ENCODE assay signal across 9 mouse cellular contexts in genomic region chr8:89785011-89785410, GRCm38 (mm10).
DNase-seq lines count a peak whose midpoint lies in the region; ATAC-seq and TF ChIP-seq lines count a peak whose summit lies in the region.
"Had no signal": no experiment of that assay in that cellular context is flagged by ENCODE, and none has a peak within 500 bp of the region (broad histone marks: within the 10 kb centered on the region; RNA-seq: fewer than 3 reads in every experiment).

No protein-coding gene starts in this region.

- peak; percentile 61; the same call in 1 of the 2 replicates for ATAC-seq in kidney, postnatal 0 days (replicated peaks; ENCODE audit: low FRiP score, low read depth)
- peak; percentile 44; the same call in 1 of the 2 replicates for ATAC-seq in limb, embryonic 14.5 days (ENCODE audit: low FRiP score, low read depth)
- ATAC-seq in neural tube, embryonic 14.5 days (ENCODE audit: low read depth), result peak; percentile 63; the same call in 1 of the 2 replicates

- H3K4me3 ChIP-seq in kidney, postnatal 0 days (replicated peaks; ENCODE audit: low read depth, low read length), result no peak overlapping the region
- H3K4me3 ChIP-seq in limb, embryonic 14.5 days (replicated peaks; ENCODE audit: low read length), result no peak overlapping the region
- H3K4me3 ChIP-seq in neural tube, embryonic 14.5 days (ENCODE audit: low read depth, low read length), result no peak overlapping the region
- H3K4me3 ChIP-seq: erythroblast, embryonic 14.5 days had no signal

- 0 out of 2 replicates have a peak, but pooled peaks cover 5% of the 10 kb centered on the region for H3K4me1 ChIP-seq in kidney, postnatal 0 days (replicated peaks; ENCODE audit: insufficient read depth, low read length)
- H3K4me1 ChIP-seq in limb, embryonic 14.5 days (ENCODE audit: control insufficient read depth, insufficient read depth, low read length), result peaks cover 4% of the 10 kb centered on the region
- H3K4me1 ChIP-seq in neural tube, embryonic 14.5 days (ENCODE audit: control insufficient read depth, insufficient read depth, low read length), result peaks cover 9% of the 10 kb centered on the region; the same call in 1 of the 2 replicates

- WGBS in kidney, postnatal 0 days, result 12% methylated on average over 7 of the region's 7 CpGs
- 11% methylated on average over 7 of the region's 7 CpGs for WGBS in limb, embryonic 14.5 days
- 15% methylated on average over 7 of the region's 7 CpGs for WGBS in neural tube, embryonic 14.5 days

- no peak for TF ChIP-seq POLR2A in limb, embryonic 14.5 days (IDR thresholded peaks at IDR 0.05; ENCODE audit: borderline replicate concordance, extremely low read depth, insufficient read depth, insufficient read length)

- H3K4me2 ChIP-seq in kidney, postnatal 0 days (ENCODE audit: low read length), result no peak overlapping the region
- H3K4me2 ChIP-seq in limb, embryonic 14.5 days (replicated peaks; ENCODE audit: low read depth, low read length, severe bottlenecking), result no peak overlapping the region
- H3K4me2 ChIP-seq in neural tube, embryonic 14.5 days (ENCODE audit: low read depth, low read length), result no peak overlapping the region

- H3K36me3 ChIP-seq in kidney, postnatal 0 days (ENCODE audit: insufficient read depth, low read length), result no peaks in the 10 kb centered on the region
- H3K36me3 ChIP-seq in limb, embryonic 14.5 days (ENCODE audit: control insufficient read depth, insufficient read depth, low read length), result no peaks in the 10 kb centered on the region
- no peaks in the 10 kb centered on the region for H3K36me3 ChIP-seq in neural tube, embryonic 14.5 days (ENCODE audit: control insufficient read depth, insufficient read depth, low read length)

- H3K27ac ChIP-seq in kidney, postnatal 0 days, result no peak overlapping the region
- H3K27ac ChIP-seq in limb, embryonic 14.5 days (replicated peaks; ENCODE audit: low read depth, low read length), result no peak overlapping the region
- H3K27ac ChIP-seq in neural tube, embryonic 14.5 days (ENCODE audit: low read depth, low read length), result no peak overlapping the region

- H3K9ac ChIP-seq in kidney, postnatal 0 days (ENCODE audit: low read depth, low read length), result no peak overlapping the region
- H3K9ac ChIP-seq in limb, embryonic 14.5 days (ENCODE audit: low read depth, low read length, severe bottlenecking), result no peak overlapping the region
- no peak overlapping the region for H3K9ac ChIP-seq in neural tube, embryonic 14.5 days (replicated peaks; ENCODE audit: low read depth, low read length)

- no peaks in the 10 kb centered on the region; the same call in 1 of the 2 replicates for H3K27me3 ChIP-seq in kidney, postnatal 0 days (ENCODE audit: insufficient read depth, low read length)
- peaks cover 33% of the 10 kb centered on the region; the same call in 1 of the 2 replicates for H3K27me3 ChIP-seq in limb, embryonic 14.5 days (ENCODE audit: control insufficient read depth, insufficient read depth, low read length)
- no peaks in the 10 kb centered on the region; the same call in 1 of the 2 replicates for H3K27me3 ChIP-seq in neural tube, embryonic 14.5 days (ENCODE audit: control insufficient read depth, insufficient read depth, low read length)

- H3K9me3 ChIP-seq in kidney, postnatal 0 days (replicated peaks; ENCODE audit: low read length), result no peaks in the 10 kb centered on the region
- H3K9me3 ChIP-seq in limb, embryonic 14.5 days (ENCODE audit: control insufficient read depth, low read length), result no peaks in the 10 kb centered on the region
- no peaks in the 10 kb centered on the region for H3K9me3 ChIP-seq in neural tube, embryonic 14.5 days (ENCODE audit: control insufficient read depth, low read length)

- TF ChIP-seq CTCF in kidney, postnatal 0 days (IDR thresholded peaks at IDR 0.05; ENCODE audit: low read depth), result peak; percentile 97

- DNase-seq in 3T3-L1 (ENCODE audit: low read depth, low spot score) (peak; percentile 84), NIH3T3 (ENCODE audit: low read depth) (peak; percentile 79)
- peak; percentile 56 to 75 for DNase-seq in cerebellum, postnatal 36 days
- peak; percentile 57 for DNase-seq in gastrocnemius, postnatal 10 days
- peak; percentile 88 for DNase-seq in kidney, postnatal 0 days (ENCODE audit: low spot score)
- peak; percentile 87 for DNase-seq in limb, embryonic 14.5 days (ENCODE audit: low spot score)
- DNase-seq in yolk sac, embryonic 10.5 days (ENCODE audit: low spot score), result peak; percentile 48
